Mouse (Mus musculus) forebrain, embryonic 11.5 days (tissue): ENCODE data around the gene Adgrf1. TPM values are rescaled to one million over a fixed set of nuclear protein-coding genes. Genes with fewer than 3 reads are reported as not detected.

Experiments used
- ATAC-seq: fragments of 200-750 bp; cut with Nextera tagmentation; replicated peaks from 2 replicates; pipeline ENCODE4 v1.8.0; 2017; ENCODE audit warnings: moderate TSS enrichment; ENCODE audit not compliant: low FRiP score
- DNase-seq: peaks from one replicate; pipeline ENCODE4 v3.0.0-alpha.2; 2017; ENCODE audit warnings: low spot score
- H3K27ac ChIP-seq: fragments of 300-500 bp; sonication (generic); 2 replicates; pipeline ENCODE4 v1.5.1; 2014; ENCODE audit warnings: low read depth, low read length
- H3K27me3 ChIP-seq: fragments of 300-500 bp; sonication (generic); 2 replicates; pipeline ENCODE4 v1.6.1; 2014; ENCODE audit warnings: mild to moderate bottlenecking, low read length, mixed read lengths; ENCODE audit not compliant: control insufficient read depth, insufficient read depth
- H3K36me3 ChIP-seq: fragments of 300-500 bp; sonication (generic); 2 replicates; pipeline ENCODE4 v1.6.1; 2014; ENCODE audit warnings: mild to moderate bottlenecking, low read length, moderate library complexity, mixed read lengths; ENCODE audit not compliant: control insufficient read depth, insufficient read depth
- H3K4me1 ChIP-seq: fragments of 300-500 bp; sonication (generic); replicated peaks from 2 replicates; pipeline ENCODE4 v1.6.1; 2014; ENCODE audit warnings: low read length, mixed read lengths; ENCODE audit not compliant: control insufficient read depth, insufficient read depth
- H3K4me2 ChIP-seq: fragments of 300-500 bp; sonication (generic); 2 replicates; pipeline ENCODE4 v1.6.1; 2014; ENCODE audit warnings: low read depth, mild to moderate bottlenecking, low read length, moderate library complexity, mixed read lengths; ENCODE audit not compliant: severe bottlenecking
- H3K4me3 ChIP-seq: fragments of 300-500 bp; sonication (generic); 2 replicates; pipeline ENCODE4 v1.5.1; 2014; ENCODE audit warnings: low read depth, low read length
- H3K9ac ChIP-seq: fragments of 300-500 bp; sonication (generic); 2 replicates; pipeline ENCODE4 v1.6.1; 2014; ENCODE audit warnings: low read length
- H3K9me3 ChIP-seq: fragments of 300-500 bp; sonication (generic); 2 replicates; pipeline ENCODE4 v1.6.1; 2016; ENCODE audit warnings: low read length, mixed read lengths; ENCODE audit not compliant: control insufficient read depth
- WGBS: fragments of 180-500 bp; shearing (Covaris S2); extraction: QIAGEN DNeasy Blood & Tissue Kit; methylation state at CpG from one replicate; pipeline ENCODE4 v1.1.7; 2014; 5-methylcytosine and 5-hydroxymethylcytosine counted together
- polyA plus RNA-seq: library from polyadenylated mRNA; unstranded; fragments of >200 nt; fragmentation: Nextera tagmentation; extraction: Ambion mirVana; gene quantifications from 2 replicates; pipeline ENCODE4 v1.2.1, GENCODE M21; 2014

The Adgrf1 gene
- polyA plus RNA-seq, 1 experiment from 2014 or later, result not detected

GRCm38 (mm10) chr17:43279671-43280070 lies 9.5 kb downstream of the Adgrf1 start:
- H3K4me2 ChIP-seq, result no peak overlapping the region
- no peaks in the 10 kb centered on the region for H3K9me3 ChIP-seq
- 83% methylated on average over 7 of the region's 7 CpGs for WGBS
- no peaks in the 10 kb centered on the region for H3K36me3 ChIP-seq
- no peak overlapping the region for H3K4me3 ChIP-seq
- ATAC-seq, result no peak
- H3K27me3 ChIP-seq, result no peaks in the 10 kb centered on the region
- no peak overlapping the region for H3K27ac ChIP-seq
- H3K9ac ChIP-seq, result no peak overlapping the region
- DNase-seq, result peak; percentile 30
- H3K4me1 ChIP-seq, result no peaks in the 10 kb centered on the region

GRCm38 (mm10) chr17:43282353-43282752 lies 12.2 kb downstream of the Adgrf1 start:
- no peak overlapping the region for H3K27ac ChIP-seq
- DNase-seq (no peak), ATAC-seq (no peak)
- no peaks in the 10 kb centered on the region for H3K36me3 ChIP-seq
- no peaks in the 10 kb centered on the region for H3K9me3 ChIP-seq
- H3K4me1 ChIP-seq, result no peaks in the 10 kb centered on the region
- no peak overlapping the region for H3K4me3 ChIP-seq
- H3K9ac ChIP-seq, result no peak overlapping the region
- no peak overlapping the region for H3K4me2 ChIP-seq
- 85% methylated on average over 4 of the region's 4 CpGs for WGBS
- no peaks in the 10 kb centered on the region for H3K27me3 ChIP-seq

- H3K27me3 ChIP-seq, result no peaks in the 10 kb centered on the region
- H3K27ac ChIP-seq, result no peak overlapping the region
- no peaks in the 10 kb centered on the region for H3K36me3 ChIP-seq
- no peak overlapping the region for H3K4me2 ChIP-seq
- 82% methylated on average over 5 of the region's 5 CpGs for WGBS
- H3K4me1 ChIP-seq, result no peaks in the 10 kb centered on the region
- no peak overlapping the region for H3K4me3 ChIP-seq
- H3K9ac ChIP-seq, result no peak overlapping the region
- no peaks in the 10 kb centered on the region for H3K9me3 ChIP-seq
- ATAC-seq (no peak), DNase-seq (no peak)
Measured at GRCm38 (mm10) chr17:43282828-43283227, 12.7 kb downstream of the Adgrf1 start.

GRCm38 (mm10) chr17:43299515-43299914 lies 29.4 kb downstream of the Adgrf1 start:
- Histone ChIP-seq H3K4me3 (no peak overlapping the region), H3K4me1 (no peaks in the 10 kb centered on the region), H3K27ac (no peak overlapping the region), H3K9ac (no peak overlapping the region), H3K9me3 (no peaks in the 10 kb centered on the region), H3K27me3 (no peaks in the 10 kb centered on the region), H3K36me3 (no peaks in the 10 kb centered on the region), H3K4me2 (no peak overlapping the region)
- DNase-seq, result no peak
- WGBS, result 98% methylated on average over 7 of the region's 7 CpGs
- ATAC-seq, result no peak

- Histone ChIP-seq H3K36me3 (no peaks in the 10 kb centered on the region), H3K4me2 (peak overlapping the region; percentile 52), H3K4me1 (no peaks in the 10 kb centered on the region; the same call in 1 of the 2 replicates), H3K9me3 (no peaks in the 10 kb centered on the region; the same call in 1 of the 2 replicates), H3K4me3 (no peak overlapping the region), H3K9ac (peak overlapping the region; percentile 57; the same call in 1 of the 2 replicates), H3K27ac (no peak overlapping the region), H3K27me3 (no peaks in the 10 kb centered on the region)
- ATAC-seq, result peak; percentile 47
- no peak for DNase-seq
- 47% methylated on average over 7 of the region's 7 CpGs for WGBS
Measured at GRCm38 (mm10) chr17:43325986-43326671, 56.0 kb downstream of the Adgrf1 start.

- Histone ChIP-seq H3K27me3 (no peaks in the 10 kb centered on the region), H3K9me3 (no peaks in the 10 kb centered on the region; the same call in 1 of the 2 replicates), H3K4me1 (no peaks in the 10 kb centered on the region; the same call in 1 of the 2 replicates), H3K9ac (peak overlapping the region; percentile 57), H3K4me2 (peak overlapping the region; percentile 52), H3K27ac (peak overlapping the region; percentile 41; the same call in 1 of the 2 replicates), H3K36me3 (no peaks in the 10 kb centered on the region), H3K4me3 (peak overlapping the region; percentile 29)
- 4% methylated on average over 29 of the region's 29 CpGs for WGBS
- DNase-seq (peak; percentile 89), ATAC-seq (peak; percentile 92)
Measured at GRCm38 (mm10) chr17:43326726-43327700, 56.9 kb downstream of the Adgrf1 start.

- H3K27me3 ChIP-seq, result no peaks in the 10 kb centered on the region
- no peak overlapping the region for H3K27ac ChIP-seq
- DNase-seq (peak; percentile 56), ATAC-seq (0 out of 2 replicates have a peak, but pooled peaks have one; percentile 13)
- H3K4me1 ChIP-seq, result no peaks in the 10 kb centered on the region; the same call in 1 of the 2 replicates
- H3K36me3 ChIP-seq, result no peaks in the 10 kb centered on the region
- H3K4me3 ChIP-seq, result no peak overlapping the region
- 92% methylated on average over 4 of the region's 6 CpGs for WGBS
- H3K9me3 ChIP-seq, result no peaks in the 10 kb centered on the region; the same call in 1 of the 2 replicates
- H3K4me2 ChIP-seq, result no peak overlapping the region
- no peak overlapping the region for H3K9ac ChIP-seq
Measured at GRCm38 (mm10) chr17:43327810-43328209, 57.7 kb downstream of the Adgrf1 start.

- DNase-seq (no peak), ATAC-seq (no peak)
- Histone ChIP-seq H3K9me3 (no peaks in the 10 kb centered on the region), H3K4me1 (no peaks in the 10 kb centered on the region; the same call in 1 of the 2 replicates), H3K9ac (no peak overlapping the region), H3K27ac (no peak overlapping the region), H3K4me3 (no peak overlapping the region), H3K36me3 (no peaks in the 10 kb centered on the region), H3K4me2 (no peak overlapping the region), H3K27me3 (no peaks in the 10 kb centered on the region)
- 88% methylated on average over 4 of the region's 4 CpGs for WGBS
Measured at GRCm38 (mm10) chr17:43329216-43329615, 59.1 kb downstream of the Adgrf1 start.
